Mouse (Mus musculus): ENCODE data around the gene Ciapin1. TPM values are rescaled to one million over a fixed set of nuclear protein-coding genes. Genes with fewer than 3 reads are reported as not detected.
A peak's percentile ranks its signal among the peaks of the same experiment; 100 is the strongest.

Ciapin1 gene
- total and polyA plus RNA-seq, 3 experiments: 122 to 263 TPM; not detected in 1

- Histone ChIP-seq H3K4me1 (ENCODE audit: control insufficient read depth in 1 of 2, insufficient read depth in 2 of 2, low read length in 2 of 2) (peaks cover 8 to 43% of the 10 kb centered on the region in 2 experiments), H3K27ac (ENCODE audit: control insufficient read depth, low read depth, low read length) (no peak overlapping the region), H3K9me3 (replicated peaks; ENCODE audit: insufficient read depth, low read length) (no peaks in the 10 kb centered on the region), H3K9ac (ENCODE audit: control insufficient read depth, low read depth, low read length, poor library complexity, severe bottlenecking) (no peak overlapping the region), H3K4me3 (ENCODE audit: control insufficient read depth in 1 of 2, insufficient read depth in 1 of 2, low read depth in 2 of 2, low read length in 2 of 2) (no peak overlapping the region), H3K27me3 (ENCODE audit: control insufficient read depth in 1 of 2, insufficient read depth in 2 of 2, low read length in 2 of 2) (no peaks in the 10 kb centered on the region), H3K79me2 (ENCODE audit: control insufficient read depth, insufficient read depth, low read length, poor library complexity) (no peaks in the 10 kb centered on the region), H3K36me3 (ENCODE audit: control insufficient read depth in 1 of 2, insufficient read depth in 2 of 2, low read length in 2 of 2) (peaks cover 0 to 19% of the 10 kb centered on the region in 2 experiments; a peak in 2 of 4 replicates)
- TF ChIP-seq MXI1 (IDR thresholded peaks at IDR 0.05; ENCODE audit: low read depth, low read length) (no peak), MEF2A (IDR thresholded peaks at IDR 0.05; ENCODE audit: extremely low read depth, insufficient replicate concordance, low read depth, low read length, poor library complexity, severe bottlenecking) (no peak), E2F4 (IDR thresholded peaks at IDR 0.05; ENCODE audit: borderline replicate concordance, low read depth, low read length) (no peak), SMC3 (IDR thresholded peaks at IDR 0.05; ENCODE audit: low read depth, low read length) (no peak), POLR2AphosphoS2 (IDR thresholded peaks at IDR 0.05; ENCODE audit: low read length) (no peak), HCFC1 (IDR thresholded peaks at IDR 0.05; ENCODE audit: low read depth, low read length) (no peak), RAD21 (IDR thresholded peaks at IDR 0.05; ENCODE audit: low read depth, low read length) (no peak), USF1 (IDR thresholded peaks at IDR 0.05; ENCODE audit: low read depth, low read length) (no peak), ZMIZ1 (IDR thresholded peaks at IDR 0.05; ENCODE audit: low read depth, low read length) (no peak), TBP (IDR thresholded peaks at IDR 0.05; ENCODE audit: low read depth, low read length) (no peak), JUND (IDR thresholded peaks at IDR 0.05; ENCODE audit: low read depth, low read length) (no peak), ZNF384 (IDR thresholded peaks at IDR 0.05; ENCODE audit: low read depth, low read length) (no peak), KAT2A (conservative IDR thresholded peaks at IDR 0.05; ENCODE audit: low read depth, low read length) (no peak), BHLHE40 (IDR thresholded peaks at IDR 0.05; ENCODE audit: borderline replicate concordance, low read depth, low read length) (no peak), MAZ (IDR thresholded peaks at IDR 0.05; ENCODE audit: low read depth, low read length) (peak; percentile 40; the same call in 1 of the 2 replicates), USF2 (IDR thresholded peaks at IDR 0.05; ENCODE audit: borderline replicate concordance in 1 of 2, insufficient read depth in 1 of 2, low read depth in 1 of 2, low read length in 2 of 2) (no peak), GABPA (IDR thresholded peaks at IDR 0.05; ENCODE audit: low read depth, low read length) (no peak), POLR2AphosphoS5 (IDR thresholded peaks at IDR 0.05; ENCODE audit: borderline replicate concordance, low read depth, low read length) (no peak), MAX (IDR thresholded peaks at IDR 0.05; ENCODE audit: low read length) (no peak), POLR2A (IDR thresholded peaks at IDR 0.05; ENCODE audit: control insufficient read depth in 1 of 2, insufficient read depth in 1 of 2, low read depth in 1 of 2, low read length in 2 of 2, poor library complexity in 1 of 2) (no peak), CTCF (IDR thresholded peaks at IDR 0.05 in 2 of 3, conservative IDR thresholded peaks at IDR 0.05 in 1 of 3; ENCODE audit: control insufficient read depth in 1 of 3, insufficient read depth in 1 of 3, low read depth in 2 of 3, low read length in 3 of 3, poor library complexity in 1 of 3, severe bottlenecking in 1 of 3) (no peak), CHD1 (IDR thresholded peaks at IDR 0.05; ENCODE audit: low read depth, low read length) (no peak), ZC3H11A (IDR thresholded peaks at IDR 0.05; ENCODE audit: low read depth, low read length) (no peak), NRF1 (IDR thresholded peaks at IDR 0.05; ENCODE audit: insufficient read depth, low read depth, low read length, poor library complexity, severe bottlenecking) (no peak), MYB (IDR thresholded peaks at IDR 0.05; ENCODE audit: low read depth, low read length) (no peak), MYC (IDR thresholded peaks at IDR 0.05; ENCODE audit: low read depth, low read length) (no peak), GATA1 (IDR thresholded peaks at IDR 0.05; ENCODE audit: low read depth, low read length) (peak; percentile 44; the same call in 1 of the 2 replicates), EP300 (IDR thresholded peaks at IDR 0.05; ENCODE audit: low read depth in 1 of 2, low read length in 2 of 2) (peak; percentile 35 to 44), TAL1 (IDR thresholded peaks at IDR 0.05; ENCODE audit: low read length) (no peak), CHD2 (IDR thresholded peaks at IDR 0.05; ENCODE audit: low read length) (no peak), SIN3A (IDR thresholded peaks at IDR 0.05; ENCODE audit: low read length) (0 out of 2 replicates have a peak, but pooled peaks have one; percentile 20), TCF12 (IDR thresholded peaks at IDR 0.05; ENCODE audit: low read depth, low read length) (no peak), ETS1 (IDR thresholded peaks at IDR 0.05; ENCODE audit: low read depth, low read length) (0 out of 2 replicates have a peak, but pooled peaks have one; percentile 26), RCOR1 (IDR thresholded peaks at IDR 0.05; ENCODE audit: low read depth, low read length) (no peak)
- DNase-seq (ENCODE audit: low read depth, low spot score): peak; percentile 65
These were observed 35.8 kb downstream of the Ciapin1 start for GRCm38 (mm10) chr8:94802375-94802774.

All from MEL (cell line).